Mouse (Mus musculus): ENCODE results near the gene Erich4. TPM values are rescaled to one million over a fixed set of nuclear protein-coding genes. Genes with fewer than 3 reads are reported as not detected.

The Erich4 gene
- polyA plus RNA-seq, 1 experiment from 2014 or later: not detected

DNA sequence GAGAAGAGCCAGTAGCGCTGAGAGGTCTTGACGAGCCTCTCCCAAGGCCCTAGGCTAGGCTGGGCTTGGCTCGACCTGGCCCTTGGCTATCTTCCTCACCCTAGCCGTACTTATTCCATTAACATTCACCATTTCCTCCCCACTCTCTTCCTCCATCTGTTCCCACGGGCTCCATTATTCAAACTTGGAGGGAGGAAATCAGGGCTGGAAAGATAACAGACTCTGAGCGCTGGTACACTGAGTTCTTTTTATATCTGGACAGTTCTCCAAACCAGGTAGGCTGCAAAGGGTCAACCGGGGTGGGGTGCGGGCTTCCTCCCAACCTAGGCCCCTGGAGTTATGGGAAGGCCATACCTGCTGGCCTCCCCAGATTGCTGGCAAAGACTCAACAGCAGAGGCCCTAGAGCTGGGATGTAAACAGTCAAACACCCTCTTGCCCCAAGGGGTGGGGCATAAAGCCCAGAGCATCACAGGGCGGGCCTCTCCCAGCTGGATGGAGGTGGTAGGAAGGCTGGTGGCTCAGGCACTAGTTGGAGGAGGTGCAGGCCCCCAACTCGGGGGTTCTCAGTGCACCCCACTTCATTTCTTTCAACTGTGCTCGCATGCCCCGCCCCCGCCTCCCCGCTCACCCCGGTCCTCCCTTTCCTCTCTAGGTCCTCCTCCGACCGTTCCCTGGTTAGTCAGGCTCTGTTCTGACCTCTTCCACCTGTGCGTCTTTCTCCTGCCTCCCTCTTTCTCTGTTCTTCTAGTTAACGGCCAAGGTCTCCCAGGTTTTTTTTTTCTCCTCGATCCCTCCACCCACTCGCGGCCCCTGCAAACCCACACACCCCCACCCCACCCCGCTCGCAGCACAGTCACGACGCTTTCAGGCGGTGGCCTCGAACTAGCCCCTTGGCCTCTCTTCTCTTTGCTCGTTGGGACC lies 11.1 kb upstream of the Erich4 start, which contains the start of gene B3gnt8:
Gene B3gnt8 (plus strand): TSS at position 146 of the 922 bp plus-strand sequence.
- Histone ChIP-seq H3K9ac (replicated peaks; ENCODE audit: low read depth, low read length) (peak within 1 kb of the TSS; percentile 39), H3K27ac (ENCODE audit: low read depth, low read length) (no peak within 1 kb of the TSS), H3K36me3 (ENCODE audit: control insufficient read depth, insufficient read depth, low read length) (peaks cover 16% of the 10 kb centered on the region), H3K9me3 (ENCODE audit: control insufficient read depth, low read length) (no peaks in the 10 kb centered on the region), H3K4me3 (ENCODE audit: low read depth, low read length) (peak within 1 kb of the TSS; percentile 15), H3K4me2 (ENCODE audit: low read depth, low read length) (peak within 1 kb of the TSS; percentile 43), H3K27me3 (ENCODE audit: control insufficient read depth, insufficient read depth, low read length) (0 out of 2 replicates have a peak, but pooled peaks cover 3% of the 10 kb centered on the region), H3K4me1 (ENCODE audit: control insufficient read depth, insufficient read depth, low read length) (peaks cover 11% of the 10 kb centered on the region)
- peak; percentile 36; the same call in 1 of the 2 replicates for ATAC-seq (ENCODE audit: low read depth)
- WGBS: 21% methylated on average over 29 of the region's 29 CpGs

DNA sequence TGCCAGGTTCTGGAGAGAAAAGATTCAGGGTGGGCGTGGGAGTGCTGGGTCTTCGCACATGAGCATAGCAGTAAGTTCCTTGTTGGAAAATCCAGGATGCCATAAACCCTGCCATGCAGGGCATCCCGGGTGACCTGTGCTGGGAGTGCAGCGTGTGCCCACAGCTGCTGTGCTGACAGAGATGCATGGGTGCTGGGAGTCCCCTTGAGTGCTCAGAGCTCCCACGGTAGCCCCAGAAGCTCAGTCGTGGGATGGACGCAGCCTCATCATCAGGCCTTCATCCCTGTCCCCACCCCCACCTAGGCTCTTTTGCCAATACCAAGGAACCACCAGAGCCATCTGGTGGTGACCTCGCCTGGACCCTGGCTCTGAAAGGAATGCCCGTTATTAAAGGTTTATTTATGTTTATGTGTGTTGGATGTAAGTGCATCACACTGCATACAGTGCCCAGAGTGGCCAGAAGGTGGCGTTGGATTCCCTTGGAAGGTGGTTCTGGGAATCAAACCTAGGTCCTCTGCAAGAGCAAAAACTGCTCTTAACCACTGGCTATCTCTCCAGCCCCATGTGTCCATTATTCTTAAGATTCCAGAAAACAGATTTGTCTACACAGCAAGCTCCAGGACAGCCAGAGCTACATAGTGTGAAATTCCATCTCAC lies 10.0 kb upstream of the Erich4 start:
- Histone ChIP-seq H3K36me3 (ENCODE audit: control insufficient read depth, insufficient read depth, low read length) (peaks cover 12% of the 10 kb centered on the region), H3K9ac (replicated peaks; ENCODE audit: low read depth, low read length) (no peak overlapping the region), H3K27ac (ENCODE audit: low read depth, low read length) (no peak overlapping the region), H3K9me3 (ENCODE audit: control insufficient read depth, low read length) (no peaks in the 10 kb centered on the region), H3K4me3 (ENCODE audit: low read depth, low read length) (no peak overlapping the region), H3K4me1 (ENCODE audit: control insufficient read depth, insufficient read depth, low read length) (peaks cover 11% of the 10 kb centered on the region), H3K4me2 (ENCODE audit: low read depth, low read length) (no peak overlapping the region), H3K27me3 (ENCODE audit: control insufficient read depth, insufficient read depth, low read length) (0 out of 2 replicates have a peak, but pooled peaks cover 3% of the 10 kb centered on the region)
- WGBS: 80% methylated on average over 10 of the region's 10 CpGs
- ATAC-seq (ENCODE audit: low read depth): no peak

DNA sequence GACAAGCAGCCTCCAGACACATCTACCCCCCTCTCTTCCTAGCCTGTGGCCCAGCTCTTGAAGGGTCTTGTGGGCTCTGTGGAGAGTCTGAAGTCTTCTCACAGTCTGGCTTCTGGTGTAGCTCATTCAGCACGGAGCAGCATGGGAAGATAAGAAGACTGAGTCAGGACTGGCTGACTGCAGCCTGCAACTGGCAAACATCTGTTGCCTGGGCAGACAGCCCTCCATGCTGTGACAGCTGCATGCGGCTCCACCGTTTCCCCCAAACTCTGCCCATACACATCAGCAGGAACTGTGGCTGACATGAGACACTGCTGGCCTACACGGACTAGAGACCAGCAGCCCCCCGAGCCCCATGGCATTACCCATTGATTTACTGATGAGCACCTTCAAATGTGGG lies 9.2 kb upstream of the Erich4 start:
- ATAC-seq (ENCODE audit: low read depth): no peak
- H3K9me3 ChIP-seq (ENCODE audit: control insufficient read depth, low read length): no peaks in the 10 kb centered on the region
- H3K4me1 ChIP-seq (ENCODE audit: control insufficient read depth, insufficient read depth, low read length): peaks cover 11% of the 10 kb centered on the region
- H3K9ac ChIP-seq (replicated peaks; ENCODE audit: low read depth, low read length): no peak overlapping the region
- 86% methylated on average over 5 of the region's 5 CpGs for WGBS
- H3K4me2 ChIP-seq (ENCODE audit: low read depth, low read length): no peak overlapping the region
- no peak overlapping the region for H3K4me3 ChIP-seq (ENCODE audit: low read depth, low read length)
- no peak overlapping the region for H3K27ac ChIP-seq (ENCODE audit: low read depth, low read length)
- peaks cover 5% of the 10 kb centered on the region for H3K36me3 ChIP-seq (ENCODE audit: control insufficient read depth, insufficient read depth, low read length)
- 0 out of 2 replicates have a peak, but pooled peaks cover 3% of the 10 kb centered on the region for H3K27me3 ChIP-seq (ENCODE audit: control insufficient read depth, insufficient read depth, low read length)

DNA sequence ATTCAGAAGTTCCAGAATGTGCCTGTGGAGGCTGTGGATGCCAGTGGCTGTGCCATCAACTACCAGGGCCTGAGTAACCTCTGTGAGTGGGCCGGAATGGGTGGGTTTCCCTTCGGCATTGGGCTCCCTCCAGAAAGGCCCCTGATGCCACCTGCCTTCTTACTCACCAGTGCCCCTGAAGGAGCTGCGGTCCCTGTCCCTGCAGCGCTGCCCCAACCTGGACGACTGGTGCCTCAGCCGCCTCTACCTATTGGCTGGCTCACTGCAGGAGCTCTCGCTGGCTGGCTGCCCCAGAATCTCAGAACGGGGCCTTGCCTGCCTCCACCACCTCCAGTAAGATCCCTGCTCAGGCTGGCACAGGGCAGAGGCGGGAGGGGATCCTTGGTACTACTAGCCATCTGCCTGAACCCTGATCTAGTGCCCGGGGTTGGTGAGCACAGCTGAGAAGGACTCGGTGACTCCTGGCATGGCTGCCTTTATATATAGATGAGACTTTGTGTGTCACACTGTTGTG lies 8.2 kb upstream of the Erich4 start:
- no peak overlapping the region for H3K4me3 ChIP-seq (ENCODE audit: low read depth, low read length)
- H3K9me3 ChIP-seq (ENCODE audit: control insufficient read depth, low read length): no peaks in the 10 kb centered on the region
- H3K9ac ChIP-seq (replicated peaks; ENCODE audit: low read depth, low read length): no peak overlapping the region
- H3K4me1 ChIP-seq (ENCODE audit: control insufficient read depth, insufficient read depth, low read length): peaks cover 11% of the 10 kb centered on the region
- no peak overlapping the region for H3K4me2 ChIP-seq (ENCODE audit: low read depth, low read length)
- no peak overlapping the region for H3K27ac ChIP-seq (ENCODE audit: low read depth, low read length)
- H3K36me3 ChIP-seq (ENCODE audit: control insufficient read depth, insufficient read depth, low read length): no peaks in the 10 kb centered on the region
- 95% methylated on average over 11 of the region's 11 CpGs for WGBS
- ATAC-seq (ENCODE audit: low read depth): no peak
- 0 out of 2 replicates have a peak, but pooled peaks cover 3% of the 10 kb centered on the region for H3K27me3 ChIP-seq (ENCODE audit: control insufficient read depth, insufficient read depth, low read length)

DNA sequence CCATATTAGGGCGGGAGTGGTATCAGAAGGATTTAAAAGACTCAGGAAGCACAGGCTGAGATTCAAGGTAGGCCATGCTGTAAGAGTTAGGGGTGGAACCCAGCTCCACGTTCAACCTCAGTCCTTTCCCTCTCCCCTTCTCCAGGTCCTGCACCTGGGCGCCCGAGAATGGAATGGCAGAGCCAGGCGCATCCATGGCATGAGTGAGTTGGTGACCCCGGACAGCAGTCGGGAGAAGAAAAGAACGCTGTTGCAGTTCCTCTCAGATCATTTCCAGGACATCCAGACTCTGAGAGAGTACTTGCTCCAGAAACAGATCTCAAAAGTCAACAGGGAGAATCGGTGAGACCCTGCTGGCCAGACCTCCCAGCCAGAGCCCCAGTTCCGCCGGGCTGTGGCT lies 5.1 kb upstream of the Erich4 start:
- no peak overlapping the region for H3K9ac ChIP-seq (replicated peaks; ENCODE audit: low read depth, low read length)
- 92% methylated on average over 11 of the region's 11 CpGs for WGBS
- no peaks in the 10 kb centered on the region for H3K36me3 ChIP-seq (ENCODE audit: control insufficient read depth, insufficient read depth, low read length)
- no peaks in the 10 kb centered on the region for H3K9me3 ChIP-seq (ENCODE audit: control insufficient read depth, low read length)
- H3K27me3 ChIP-seq (ENCODE audit: control insufficient read depth, insufficient read depth, low read length): no peaks in the 10 kb centered on the region
- H3K4me2 ChIP-seq (ENCODE audit: low read depth, low read length): no peak overlapping the region
- no peaks in the 10 kb centered on the region for H3K4me1 ChIP-seq (ENCODE audit: control insufficient read depth, insufficient read depth, low read length)
- H3K4me3 ChIP-seq (ENCODE audit: low read depth, low read length): no peak overlapping the region
- H3K27ac ChIP-seq (ENCODE audit: low read depth, low read length): no peak overlapping the region
- ATAC-seq (ENCODE audit: low read depth): no peak

DNA sequence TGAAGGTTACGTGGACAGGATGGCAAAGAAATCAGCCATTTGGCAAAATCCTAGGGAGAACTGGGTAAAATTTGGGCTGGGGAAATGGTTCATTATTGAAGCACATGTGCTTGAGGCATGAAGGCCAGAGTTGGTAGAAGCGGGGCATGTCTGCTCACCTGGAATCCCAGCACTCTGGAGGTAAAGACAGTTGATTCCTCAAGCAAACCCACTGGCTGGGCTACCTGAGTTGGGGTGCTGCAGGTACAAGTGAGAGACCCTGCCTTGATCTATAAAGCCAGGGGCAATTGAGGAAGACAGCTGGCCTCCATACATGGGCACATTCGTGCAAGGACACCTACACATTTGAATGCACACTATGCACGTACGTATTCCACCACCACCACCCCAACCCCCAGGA lies 4.4 kb upstream of the Erich4 start:
- Histone ChIP-seq H3K27me3 (ENCODE audit: control insufficient read depth, insufficient read depth, low read length) (no peaks in the 10 kb centered on the region), H3K9ac (replicated peaks; ENCODE audit: low read depth, low read length) (no peak overlapping the region), H3K27ac (ENCODE audit: low read depth, low read length) (no peak overlapping the region), H3K4me3 (ENCODE audit: low read depth, low read length) (peak overlapping the region; percentile 57), H3K4me1 (ENCODE audit: control insufficient read depth, insufficient read depth, low read length) (no peaks in the 10 kb centered on the region), H3K4me2 (ENCODE audit: low read depth, low read length) (peak overlapping the region; percentile 59), H3K9me3 (ENCODE audit: control insufficient read depth, low read length) (no peaks in the 10 kb centered on the region), H3K36me3 (ENCODE audit: control insufficient read depth, insufficient read depth, low read length) (no peaks in the 10 kb centered on the region)
- ATAC-seq (ENCODE audit: low read depth): no peak
- 95% methylated on average over 5 of the region's 5 CpGs for WGBS

DNA sequence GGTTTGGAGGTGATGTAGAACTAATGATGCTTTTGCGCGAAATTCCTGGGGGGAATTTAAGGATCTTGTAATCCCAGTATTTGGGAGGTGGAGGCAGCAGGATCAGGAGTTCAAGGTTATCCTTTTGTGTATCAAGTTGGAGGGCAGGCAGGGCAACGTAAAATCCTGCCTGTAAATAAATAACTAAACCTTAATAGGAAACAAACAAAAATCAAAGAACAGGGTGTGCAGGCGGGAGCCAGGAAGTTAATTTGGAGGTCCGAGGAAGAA lies 4.0 kb upstream of the Erich4 start:
- no peaks in the 10 kb centered on the region for H3K4me1 ChIP-seq (ENCODE audit: control insufficient read depth, insufficient read depth, low read length)
- ATAC-seq (ENCODE audit: low read depth): no peak
- H3K27ac ChIP-seq (ENCODE audit: low read depth, low read length): no peak overlapping the region
- peak overlapping the region; percentile 43 for H3K9ac ChIP-seq (replicated peaks; ENCODE audit: low read depth, low read length)
- no peaks in the 10 kb centered on the region for H3K27me3 ChIP-seq (ENCODE audit: control insufficient read depth, insufficient read depth, low read length)
- no peaks in the 10 kb centered on the region for H3K36me3 ChIP-seq (ENCODE audit: control insufficient read depth, insufficient read depth, low read length)
- 22% methylated on average over 5 of the region's 5 CpGs for WGBS
- H3K4me3 ChIP-seq (ENCODE audit: low read depth, low read length): peak overlapping the region; percentile 57
- H3K4me2 ChIP-seq (ENCODE audit: low read depth, low read length): peak overlapping the region; percentile 59
- no peaks in the 10 kb centered on the region for H3K9me3 ChIP-seq (ENCODE audit: control insufficient read depth, low read length)

DNA sequence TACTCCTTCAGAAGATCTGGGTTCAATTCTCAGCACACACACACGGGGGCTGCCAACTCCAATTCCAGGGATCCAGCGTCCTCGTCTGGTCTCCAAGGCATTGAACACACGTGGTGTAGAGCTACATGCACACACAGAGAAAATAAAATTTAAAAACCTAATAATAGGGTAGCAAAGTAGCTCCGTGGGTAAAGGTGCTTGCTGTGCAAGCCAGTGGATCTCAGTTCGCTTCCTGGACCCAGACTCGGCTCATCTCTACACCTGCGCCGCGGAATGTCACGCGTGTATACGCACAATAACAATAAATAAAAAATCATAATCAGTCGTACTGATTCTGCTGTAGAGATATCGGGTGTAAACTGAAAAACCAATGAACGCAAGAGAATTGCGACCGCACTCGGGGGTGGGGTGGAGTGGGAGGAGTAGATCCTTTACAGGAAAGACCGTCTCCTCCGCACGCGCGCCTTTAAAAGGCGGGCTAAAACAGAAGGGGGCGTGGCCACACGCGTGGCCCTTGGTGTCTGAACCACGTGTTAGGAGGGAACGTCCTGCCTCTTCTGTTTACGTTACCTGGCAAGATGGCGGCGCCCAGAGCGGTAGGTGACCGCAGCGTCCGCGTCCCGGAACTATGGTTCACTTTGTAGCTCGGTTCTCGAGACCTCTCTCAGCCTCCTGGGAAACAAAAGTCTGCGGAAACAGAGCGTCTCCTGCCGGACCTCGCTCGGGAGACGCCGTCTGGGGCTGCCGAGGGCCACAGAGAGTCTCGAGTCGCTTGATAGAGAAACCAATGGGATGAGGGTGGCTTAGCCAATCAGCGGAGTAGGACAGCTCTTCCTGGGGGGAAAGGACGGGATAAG lies 3.4 kb upstream of the Erich4 start, which contains the start of gene Dmac2:
Gene Dmac2 (plus strand): TSS at position 550 of the 857 bp plus-strand sequence.
- Histone ChIP-seq H3K27ac (ENCODE audit: low read depth, low read length) (0 out of 2 replicates have a peak within 1 kb of the TSS, but pooled peaks have one; percentile 1), H3K4me2 (ENCODE audit: low read depth, low read length) (peak within 1 kb of the TSS; percentile 59)
- 1% methylated on average over 53 of the region's 53 CpGs for WGBS

More for the DNA sequence above, 3.4 kb upstream of the Erich4 start, which contains the start of gene Dmac2:
- peak within 1 kb of the TSS; percentile 43 for H3K9ac ChIP-seq (replicated peaks; ENCODE audit: low read depth, low read length)
- peak within 1 kb of the TSS; percentile 57 for H3K4me3 ChIP-seq (ENCODE audit: low read depth, low read length)
- no peaks in the 10 kb centered on the region for H3K9me3 ChIP-seq (ENCODE audit: control insufficient read depth, low read length)
- ATAC-seq (ENCODE audit: low read depth): peak; percentile 94
- no peaks in the 10 kb centered on the region for H3K4me1 ChIP-seq (ENCODE audit: control insufficient read depth, insufficient read depth, low read length)
- H3K36me3 ChIP-seq (ENCODE audit: control insufficient read depth, insufficient read depth, low read length): no peaks in the 10 kb centered on the region
- no peaks in the 10 kb centered on the region for H3K27me3 ChIP-seq (ENCODE audit: control insufficient read depth, insufficient read depth, low read length)
